Mouse (Mus musculus): ENCODE results near the gene Mta3. TPM values are rescaled to one million over a fixed set of nuclear protein-coding genes. Genes with fewer than 3 reads are reported as not detected.

Mta3 gene
- polyA plus RNA-seq, 1 experiment, result 63.9 TPM

- no peak for DNase-seq (ENCODE audit: extremely low spot score in 1 of 2, low spot score in 1 of 2)
These were observed 47.3 kb downstream of the Mta3 start for GRCm38 (mm10) chr17:83753112-83753899.

GRCm38 (mm10) chr17:83758096-83758495 is 52.1 kb downstream of the Mta3 start:
- DNase-seq (ENCODE audit: extremely low spot score in 1 of 2, low spot score in 1 of 2), result no peak

- DNase-seq (ENCODE audit: extremely low spot score in 1 of 2, low spot score in 1 of 2), result peak in 1 of 2 experiments; percentile 42
These were observed 53.6 kb downstream of the Mta3 start for GRCm38 (mm10) chr17:83759547-83759946.

- DNase-seq (ENCODE audit: extremely low spot score in 1 of 2, low spot score in 1 of 2), result no peak
These were observed 58.6 kb downstream of the Mta3 start for GRCm38 (mm10) chr17:83764538-83764937.

- DNase-seq (ENCODE audit: extremely low spot score in 1 of 2, low spot score in 1 of 2), result no peak
These were observed 61.1 kb downstream of the Mta3 start for GRCm38 (mm10) chr17:83767064-83767463.

- DNase-seq (ENCODE audit: extremely low spot score in 1 of 2, low spot score in 1 of 2), result no peak
These were observed 62.3 kb downstream of the Mta3 start for GRCm38 (mm10) chr17:83768309-83768708.

GRCm38 (mm10) chr17:83770371-83770770 is 64.4 kb downstream of the Mta3 start:
- DNase-seq (ENCODE audit: extremely low spot score in 1 of 2, low spot score in 1 of 2), result no peak

GRCm38 (mm10) chr17:83770931-83771330 is 65.0 kb downstream of the Mta3 start:
- DNase-seq (ENCODE audit: extremely low spot score in 1 of 2, low spot score in 1 of 2), result no peak

GRCm38 (mm10) chr17:83772110-83772509 is 66.1 kb downstream of the Mta3 start:
- DNase-seq (ENCODE audit: extremely low spot score in 1 of 2, low spot score in 1 of 2), result peak in 1 of 2 experiments; percentile 17

- peak in 1 of 2 experiments; percentile 28 for DNase-seq (ENCODE audit: extremely low spot score in 1 of 2, low spot score in 1 of 2)
These were observed 66.7 kb downstream of the Mta3 start for GRCm38 (mm10) chr17:83772711-83773110.

GRCm38 (mm10) chr17:83776965-83777364 is 71.0 kb downstream of the Mta3 start:
- no peak for DNase-seq (ENCODE audit: extremely low spot score in 1 of 2, low spot score in 1 of 2)

GRCm38 (mm10) chr17:83777462-83778051 is 71.6 kb downstream of the Mta3 start:
- DNase-seq (ENCODE audit: extremely low spot score in 1 of 2, low spot score in 1 of 2), result no peak

GRCm38 (mm10) chr17:83780228-83780627 is 74.3 kb downstream of the Mta3 start:
- DNase-seq (ENCODE audit: extremely low spot score in 1 of 2, low spot score in 1 of 2), result no peak

- peak; percentile 72 to 78 for DNase-seq (ENCODE audit: extremely low spot score in 1 of 2, low spot score in 1 of 2)
These were observed 76.8 kb downstream of the Mta3 start for GRCm38 (mm10) chr17:83782740-83783139.

GRCm38 (mm10) chr17:83786418-83786817 is 80.5 kb downstream of the Mta3 start:
- no peak for DNase-seq (ENCODE audit: extremely low spot score in 1 of 2, low spot score in 1 of 2)

- DNase-seq (ENCODE audit: extremely low spot score in 1 of 2, low spot score in 1 of 2), result no peak
These were observed 84.2 kb downstream of the Mta3 start for GRCm38 (mm10) chr17:83790158-83790557.

GRCm38 (mm10) chr17:83792388-83792787 is 86.4 kb downstream of the Mta3 start:
- DNase-seq (ENCODE audit: extremely low spot score in 1 of 2, low spot score in 1 of 2), result no peak

GRCm38 (mm10) chr17:83795121-83795520 is 89.2 kb downstream of the Mta3 start:
- DNase-seq (ENCODE audit: extremely low spot score in 1 of 2, low spot score in 1 of 2), result no peak

GRCm38 (mm10) chr17:83799506-83800050 is 93.6 kb downstream of the Mta3 start:
- DNase-seq (ENCODE audit: extremely low spot score in 1 of 2, low spot score in 1 of 2), result no peak

- DNase-seq (ENCODE audit: extremely low spot score in 1 of 2, low spot score in 1 of 2), result no peak
These were observed 98.0 kb downstream of the Mta3 start for GRCm38 (mm10) chr17:83803987-83804386.

- no peak for DNase-seq (ENCODE audit: extremely low spot score in 1 of 2, low spot score in 1 of 2)
These were observed 99.1 kb downstream of the Mta3 start for GRCm38 (mm10) chr17:83805078-83805477.

- DNase-seq (ENCODE audit: extremely low spot score in 1 of 2, low spot score in 1 of 2), result no peak
These were observed 101.4 kb downstream of the Mta3 start for GRCm38 (mm10) chr17:83807345-83807744.
